Mouse (Mus musculus) brain, adult 2 months (tissue): ENCODE measurements around the gene Gm44511.
"Not testable (repeated sequence)": the region's sequence is repeated elsewhere in the genome, so short reads cannot be mapped to it uniquely, and the experiment has no call there.

Source experiments
- DNase-seq: peaks from one replicate; pipeline ENCODE4 v3.0.0; 2011; ENCODE audit warnings: low read depth, low spot score

The Gm44511 gene

GRCm38 (mm10) chr6:128841327-128842089, 15.4 kb upstream of the Gm44511 start:
- no peak for DNase-seq

- DNase-seq: not testable (repeated sequence)
Observed at GRCm38 (mm10) chr6:128840669-128841068, 14.6 kb upstream of the Gm44511 start.

GRCm38 (mm10) chr6:128839921-128840320, 13.8 kb upstream of the Gm44511 start:
- peak; percentile 23 for DNase-seq

GRCm38 (mm10) chr6:128839266-128839771, 13.2 kb upstream of the Gm44511 start:
- peak; percentile 87 for DNase-seq

GRCm38 (mm10) chr6:128838342-128839265, 12.5 kb upstream of the Gm44511 start:
- DNase-seq: peak; percentile 95

GRCm38 (mm10) chr6:128837454-128838341, 11.6 kb upstream of the Gm44511 start:
- DNase-seq: peak; percentile 31

GRCm38 (mm10) chr6:128836955-128837334, 10.8 kb upstream of the Gm44511 start:
- no peak for DNase-seq

- DNase-seq: no peak
Observed at GRCm38 (mm10) chr6:128836191-128836954, 10.3 kb upstream of the Gm44511 start.

GRCm38 (mm10) chr6:128835571-128835970, 9.5 kb upstream of the Gm44511 start:
- no peak for DNase-seq

- DNase-seq: no peak
Observed at GRCm38 (mm10) chr6:128833046-128833445, 6.9 kb upstream of the Gm44511 start.

- no peak for DNase-seq
Observed at GRCm38 (mm10) chr6:128829837-128830236, 3.7 kb upstream of the Gm44511 start.

- no peak for DNase-seq
Observed at GRCm38 (mm10) chr6:128826781-128827180, 666 bp upstream of the Gm44511 start.

GRCm38 (mm10) chr6:128818083-128818802, 7.9 kb downstream of the Gm44511 start:
- DNase-seq: no peak

- peak; percentile 55 for DNase-seq
Observed at GRCm38 (mm10) chr6:128808532-128808931, 17.6 kb downstream of the Gm44511 start.

GRCm38 (mm10) chr6:128807021-128807420, 19.1 kb downstream of the Gm44511 start:
- DNase-seq: peak; percentile 13

GRCm38 (mm10) chr6:128804823-128805640, 21.1 kb downstream of the Gm44511 start:
- DNase-seq: peak; percentile 74

- DNase-seq: peak; percentile 100
Observed at GRCm38 (mm10) chr6:128802999-128803857, 22.9 kb downstream of the Gm44511 start.

- no peak for DNase-seq
Observed at GRCm38 (mm10) chr6:128802557-128802956, 23.6 kb downstream of the Gm44511 start.
